Mouse (Mus musculus) hindbrain, embryonic 14.5 days (tissue): ENCODE measurements at regions not wholly inside any gene's neighbourhood (a gene's known extent, or its start where the extent isn't known, plus 50 kb on each side); places are given as distances from the start of the nearest gene placed in this dataset.

Experiments
- ATAC-seq: fragments of 200-750 bp; cut with Nextera tagmentation; 2 replicates; pipeline ENCODE4 v1.8.0; 2017; ENCODE audit warnings: moderate number of reproducible peaks, mild to moderate bottlenecking, moderate TSS enrichment, moderate library complexity; ENCODE audit not compliant: low FRiP score
- DNase-seq: peaks from one replicate; pipeline ENCODE4 v3.0.0-alpha.2; 2015; ENCODE audit warnings: low spot score
- H3K27ac ChIP-seq: fragments of 300-500 bp; sonication (generic); 2 replicates; pipeline ENCODE4 v1.5.1; 2014; ENCODE audit warnings: mild to moderate bottlenecking, moderate library complexity
- H3K27me3 ChIP-seq: fragments of 300-500 bp; sonication (generic); 2 replicates; pipeline ENCODE4 v1.6.1; 2014; ENCODE audit warnings: mild to moderate bottlenecking, low read length, mixed read lengths; ENCODE audit not compliant: control insufficient read depth, insufficient read depth
- H3K36me3 ChIP-seq: fragments of 300-500 bp; sonication (generic); replicated peaks from 2 replicates; pipeline ENCODE4 v1.6.1; 2014; ENCODE audit not compliant: control insufficient read depth, insufficient read depth
- H3K4me1 ChIP-seq: fragments of 300-500 bp; sonication (generic); replicated peaks from 2 replicates; pipeline ENCODE4 v1.6.1; 2014; ENCODE audit warnings: antibody characterized with exemption, low read length, mixed read lengths; ENCODE audit not compliant: control insufficient read depth, insufficient read depth
- H3K4me2 ChIP-seq: fragments of 300-500 bp; sonication (generic); replicated peaks from 2 replicates; pipeline ENCODE4 v1.6.1; 2014; ENCODE audit warnings: mild to moderate bottlenecking, moderate library complexity
- H3K4me3 ChIP-seq: fragments of 300-500 bp; sonication (generic); replicated peaks from 2 replicates; pipeline ENCODE4 v1.5.1; 2014; ENCODE audit warnings: mild to moderate bottlenecking, low read length
- H3K9ac ChIP-seq: fragments of 300-500 bp; sonication (generic); 2 replicates; pipeline ENCODE4 v1.6.1; 2014
- H3K9me3 ChIP-seq: fragments of 300-500 bp; sonication (generic); 2 replicates; pipeline ENCODE4 v1.6.1; 2016; ENCODE audit warnings: low read length; ENCODE audit not compliant: control insufficient read depth
- WGBS: fragments of 180-500 bp; shearing (Covaris S2); extraction: QIAGEN DNeasy Blood & Tissue Kit; methylation state at CpG from one replicate; pipeline ENCODE4 v1.1.7; 2014; 5-methylcytosine and 5-hydroxymethylcytosine counted together

GRCm38 (mm10) chr4:53323838-53324237 is 116.4 kb upstream of the Slc44a1 start:
- DNase-seq: no peak
- WGBS: 79% methylated on average over 4 of the region's 4 CpGs
- no peaks in the 10 kb centered on the region for H3K9me3 ChIP-seq

DNA sequence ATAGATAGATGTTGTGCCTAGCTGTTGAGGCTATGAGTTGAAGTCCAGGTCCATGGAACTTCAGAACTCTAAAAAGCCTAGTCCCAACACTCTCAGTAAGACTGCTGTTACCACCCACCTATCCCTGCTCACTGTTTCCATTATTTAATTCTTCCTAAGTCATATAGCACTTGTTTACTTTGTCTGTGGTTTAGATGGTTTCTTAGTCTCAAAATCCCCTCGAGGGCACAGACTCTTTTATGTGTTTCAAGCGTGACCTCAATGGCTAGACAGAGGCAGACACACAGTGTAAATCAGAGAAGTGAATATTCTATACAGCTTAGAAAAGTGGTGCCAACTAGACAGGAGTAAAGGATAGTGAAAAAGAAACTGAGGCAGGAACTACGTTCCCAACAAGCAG is 117.0 kb upstream of the Slc44a1 start:
- H3K4me1 ChIP-seq: no peaks in the 10 kb centered on the region
- ATAC-seq: no peak
- H3K4me2 ChIP-seq: no peak overlapping the region
- H3K4me3 ChIP-seq: no peak overlapping the region
- no peaks in the 10 kb centered on the region for H3K9me3 ChIP-seq
- H3K9ac ChIP-seq: no peak overlapping the region
- H3K36me3 ChIP-seq: no peaks in the 10 kb centered on the region
- no peaks in the 10 kb centered on the region for H3K27me3 ChIP-seq
- no peak overlapping the region for H3K27ac ChIP-seq
- WGBS: 81% methylated on average over 3 of the region's 3 CpGs
- no peak for DNase-seq

More at GRCm38 (mm10) chr4:53323838-53324237, 116.4 kb upstream of the Slc44a1 start:
- H3K9ac ChIP-seq: no peak overlapping the region
- H3K27me3 ChIP-seq: no peaks in the 10 kb centered on the region
- no peaks in the 10 kb centered on the region for H3K36me3 ChIP-seq
- no peak overlapping the region for H3K4me2 ChIP-seq
- H3K4me3 ChIP-seq: no peak overlapping the region
- no peak overlapping the region for H3K27ac ChIP-seq
- ATAC-seq: no peak
- H3K4me1 ChIP-seq: no peaks in the 10 kb centered on the region

DNA sequence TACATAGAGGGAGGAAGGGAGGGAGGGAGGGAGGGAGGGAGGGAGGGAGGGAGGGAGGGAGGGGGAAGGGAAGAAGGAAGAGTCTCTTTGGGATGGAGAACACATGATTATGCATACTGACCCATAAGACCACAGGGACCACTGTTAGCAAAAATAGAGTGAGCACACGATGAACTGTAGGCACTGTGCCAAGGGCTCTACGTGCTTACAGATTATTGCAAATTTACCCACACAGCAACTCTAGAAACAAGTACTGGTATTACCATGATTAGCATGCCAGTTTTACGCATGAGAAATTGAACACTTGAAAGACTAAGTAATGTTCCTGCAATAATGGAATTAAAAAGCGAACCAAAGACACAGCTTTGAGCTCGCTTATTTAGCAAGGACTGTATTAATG is 117.7 kb upstream of the Slc44a1 start:
- DNase-seq (no peak), ATAC-seq (no peak)
- Histone ChIP-seq H3K4me1 (no peaks in the 10 kb centered on the region), H3K4me3 (no peak overlapping the region), H3K4me2 (no peak overlapping the region), H3K36me3 (no peaks in the 10 kb centered on the region), H3K9ac (no peak overlapping the region), H3K27me3 (no peaks in the 10 kb centered on the region), H3K9me3 (no peaks in the 10 kb centered on the region), H3K27ac (no peak overlapping the region)
- WGBS: 67% methylated on average over 5 of the region's 5 CpGs

- WGBS: 83% methylated on average over 6 of the region's 6 CpGs
- Histone ChIP-seq H3K36me3 (no peaks in the 10 kb centered on the region), H3K9ac (no peak overlapping the region), H3K27me3 (no peaks in the 10 kb centered on the region), H3K27ac (no peak overlapping the region), H3K9me3 (no peaks in the 10 kb centered on the region), H3K4me1 (0 out of 2 replicates have a peak, but pooled peaks cover 4% of the 10 kb centered on the region), H3K4me3 (no peak overlapping the region), H3K4me2 (no peak overlapping the region)
- DNase-seq (no peak), ATAC-seq (no peak)
Measured at GRCm38 (mm10) chr4:53320735-53321449, 119.3 kb upstream of the Slc44a1 start.

DNA sequence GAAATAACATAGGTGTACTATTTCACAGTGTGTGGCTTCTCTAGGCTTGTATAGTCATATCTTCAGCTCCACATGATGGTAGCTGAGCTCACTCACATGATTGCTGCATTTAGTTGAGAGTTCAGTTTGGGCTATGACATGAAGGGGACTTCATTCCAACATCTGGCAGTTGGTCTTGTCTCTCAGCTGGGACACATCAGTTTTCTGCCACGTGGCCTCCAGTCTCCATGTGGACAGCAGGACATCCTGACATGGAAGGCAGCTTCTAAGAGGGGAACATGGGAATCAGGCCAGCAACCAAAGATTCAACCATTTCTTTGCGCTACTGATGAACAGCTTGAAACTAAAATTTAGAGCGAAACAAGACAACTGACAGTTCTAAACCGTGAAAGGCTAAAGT is 121.2 kb upstream of the Slc44a1 start:
- no peaks in the 10 kb centered on the region for H3K27me3 ChIP-seq
- 89% methylated on average over 4 of the region's 4 CpGs for WGBS
- ATAC-seq (no peak), DNase-seq (no peak)
- no peak overlapping the region for H3K4me3 ChIP-seq
- H3K4me2 ChIP-seq: no peak overlapping the region
- H3K9me3 ChIP-seq: no peaks in the 10 kb centered on the region
- H3K27ac ChIP-seq: no peak overlapping the region
- H3K9ac ChIP-seq: no peak overlapping the region
- peaks cover 4% of the 10 kb centered on the region; the same call in 1 of the 2 replicates for H3K4me1 ChIP-seq
- H3K36me3 ChIP-seq: no peaks in the 10 kb centered on the region

DNA sequence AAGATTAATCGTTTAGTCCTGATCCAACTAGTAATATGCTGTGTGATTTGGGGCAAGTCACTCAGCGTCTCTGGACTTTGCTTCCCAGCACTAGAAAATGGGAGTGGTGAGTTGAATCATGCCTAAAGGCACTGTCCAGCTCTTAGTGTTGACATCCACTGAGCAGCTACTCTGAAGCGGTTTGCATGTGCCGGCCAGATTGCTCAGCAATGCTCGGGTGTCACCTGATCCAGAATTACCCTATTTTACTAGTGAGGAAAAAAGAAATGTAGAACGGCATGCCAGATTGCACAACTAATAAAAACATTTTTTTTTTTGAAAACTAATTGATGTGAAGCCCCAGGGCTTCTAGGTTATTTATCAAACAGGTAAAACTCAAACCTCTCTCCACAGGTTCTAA is 122.0 kb upstream of the Slc44a1 start:
- WGBS: 89% methylated on average over 6 of the region's 6 CpGs
- Histone ChIP-seq H3K27ac (0 out of 2 replicates have a peak overlapping the region, but pooled peaks have one; percentile 57), H3K36me3 (no peaks in the 10 kb centered on the region), H3K9ac (no peak overlapping the region), H3K4me2 (no peak overlapping the region), H3K4me1 (peaks cover 4% of the 10 kb centered on the region; the same call in 1 of the 2 replicates), H3K4me3 (no peak overlapping the region), H3K9me3 (no peaks in the 10 kb centered on the region), H3K27me3 (no peaks in the 10 kb centered on the region)
- DNase-seq (no peak), ATAC-seq (no peak)

DNA sequence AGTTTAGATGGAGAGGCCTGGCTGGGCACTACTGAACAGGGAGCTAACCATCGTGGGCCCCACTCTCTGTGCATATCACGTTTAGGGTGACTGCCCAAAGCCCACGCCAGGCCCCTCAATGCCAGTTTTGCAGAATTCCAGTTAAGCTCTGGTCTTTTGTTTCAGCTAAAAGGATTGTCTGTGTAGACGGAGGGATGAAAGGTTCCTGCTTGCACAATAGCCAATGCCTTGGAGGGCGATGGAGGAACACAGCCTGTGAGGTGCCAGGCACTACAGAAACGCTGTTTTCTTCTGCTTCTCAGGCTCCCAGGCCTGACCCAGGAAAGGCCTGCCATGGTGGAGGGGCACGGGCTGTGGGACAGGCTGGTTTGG is 122.8 kb upstream of the Slc44a1 start:
- no peaks in the 10 kb centered on the region for H3K9me3 ChIP-seq
- peak overlapping the region; percentile 57 for H3K27ac ChIP-seq
- no peaks in the 10 kb centered on the region for H3K27me3 ChIP-seq
- H3K4me3 ChIP-seq: no peak overlapping the region
- H3K36me3 ChIP-seq: no peaks in the 10 kb centered on the region
- WGBS: 42% methylated on average over 7 of the region's 7 CpGs
- H3K4me2 ChIP-seq: no peak overlapping the region
- peaks cover 4% of the 10 kb centered on the region; the same call in 1 of the 2 replicates for H3K4me1 ChIP-seq
- no peak for DNase-seq
- H3K9ac ChIP-seq: no peak overlapping the region
- ATAC-seq: peak; percentile 22; the same call in 1 of the 2 replicates

DNA sequence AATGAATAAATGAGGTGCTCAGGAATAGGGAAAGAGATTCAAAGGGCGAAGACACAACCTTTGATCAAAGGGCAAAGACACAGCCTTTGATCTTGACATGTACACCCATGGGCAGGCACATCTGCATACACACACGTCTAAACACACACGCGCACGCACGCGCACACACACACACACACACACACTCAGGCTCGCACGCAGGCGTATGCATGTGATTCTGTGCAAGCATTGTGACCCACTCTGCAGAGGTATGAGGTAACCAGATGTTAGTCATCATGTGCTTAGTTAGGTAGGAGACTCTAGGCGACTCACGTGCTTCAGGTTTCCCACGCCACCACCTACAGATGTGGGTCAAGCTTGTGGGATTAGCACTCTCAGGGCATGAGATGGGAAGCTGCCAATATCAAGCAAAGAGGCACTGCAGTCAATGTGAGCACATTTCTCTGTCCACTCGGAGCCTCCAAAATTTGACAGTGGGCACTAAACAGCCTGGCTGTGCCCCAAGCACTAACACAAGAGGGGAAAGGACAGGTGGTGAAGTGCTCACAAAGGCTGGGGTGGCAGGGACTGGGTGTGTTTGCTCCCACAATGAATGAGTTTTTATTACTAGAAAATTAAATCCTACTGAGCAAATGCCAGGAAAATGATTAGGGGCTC is 123.3 kb upstream of the Slc44a1 start:
- peaks cover 4% of the 10 kb centered on the region; the same call in 1 of the 2 replicates for H3K4me1 ChIP-seq
- H3K27me3 ChIP-seq: no peaks in the 10 kb centered on the region
- peak; percentile 31; the same call in 1 of the 2 replicates for ATAC-seq
- no peak overlapping the region for H3K4me2 ChIP-seq
- H3K9me3 ChIP-seq: no peaks in the 10 kb centered on the region
- H3K36me3 ChIP-seq: no peaks in the 10 kb centered on the region
- H3K4me3 ChIP-seq: no peak overlapping the region
- H3K9ac ChIP-seq: no peak overlapping the region
- peak overlapping the region; percentile 57 for H3K27ac ChIP-seq
- no peak for DNase-seq
- WGBS: 87% methylated on average over 14 of the region's 14 CpGs

GRCm38 (mm10) chr4:53315876-53316762 is 124.1 kb upstream of the Slc44a1 start:
- no peak overlapping the region for H3K9ac ChIP-seq
- no peaks in the 10 kb centered on the region for H3K36me3 ChIP-seq
- peaks cover 4% of the 10 kb centered on the region; the same call in 1 of the 2 replicates for H3K4me1 ChIP-seq
- no peak overlapping the region for H3K4me2 ChIP-seq
- H3K4me3 ChIP-seq: no peak overlapping the region
- DNase-seq: no peak
- no peaks in the 10 kb centered on the region for H3K9me3 ChIP-seq
- peak overlapping the region; percentile 70 for H3K27ac ChIP-seq
- WGBS: 78% methylated on average over 13 of the region's 13 CpGs
- ATAC-seq: no peak
- no peaks in the 10 kb centered on the region for H3K27me3 ChIP-seq
